Mouse (Mus musculus): ENCODE measurements at regions not wholly inside any gene's neighbourhood (a gene's known extent, or its start where the extent isn't known, plus 50 kb on each side); places are given as distances from the start of the nearest gene placed in this dataset.

GRCm38 (mm10) chr2:79086280-79086679, 168.9 kb upstream of the Itga4 start:
- TF ChIP-seq CTCF (conservative IDR thresholded peaks at IDR 0.05; ENCODE audit: insufficient read depth, insufficient read length, low read depth, low read length) (no peak), POLR2A (IDR thresholded peaks at IDR 0.05; ENCODE audit: low read depth, low read length) (no peak)

Data from kidney, adult 2 months (tissue).